Mouse (Mus musculus): ENCODE data around the gene Alox5ap.

The Alox5ap gene

DNA sequence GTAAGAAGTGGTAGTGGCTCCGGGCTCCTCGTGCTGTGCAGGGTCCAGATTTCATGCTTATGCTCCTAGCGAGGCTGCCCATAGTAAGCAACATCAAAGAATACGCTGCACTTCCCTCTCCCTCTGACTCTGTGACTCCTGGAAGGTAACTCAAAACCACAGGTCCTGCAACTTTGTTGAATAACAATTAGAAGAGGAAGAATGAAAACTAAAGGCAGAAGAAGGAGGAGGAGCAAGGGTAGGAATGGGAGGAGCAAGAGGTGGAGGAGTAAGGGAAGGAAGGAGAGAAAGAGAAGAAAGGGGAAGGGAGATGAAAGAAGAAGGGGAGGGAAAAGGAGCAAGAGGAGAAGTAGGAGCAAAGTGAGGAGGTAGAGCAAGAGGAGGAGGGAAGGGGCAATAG lies at the start of gene Alox5ap:
TSS of gene Alox5ap (plus strand) at position 363 of the 400 bp plus-strand sequence.
- no peak for DNase-seq (ENCODE audit: low spot score in 2 of 2)

DNA sequence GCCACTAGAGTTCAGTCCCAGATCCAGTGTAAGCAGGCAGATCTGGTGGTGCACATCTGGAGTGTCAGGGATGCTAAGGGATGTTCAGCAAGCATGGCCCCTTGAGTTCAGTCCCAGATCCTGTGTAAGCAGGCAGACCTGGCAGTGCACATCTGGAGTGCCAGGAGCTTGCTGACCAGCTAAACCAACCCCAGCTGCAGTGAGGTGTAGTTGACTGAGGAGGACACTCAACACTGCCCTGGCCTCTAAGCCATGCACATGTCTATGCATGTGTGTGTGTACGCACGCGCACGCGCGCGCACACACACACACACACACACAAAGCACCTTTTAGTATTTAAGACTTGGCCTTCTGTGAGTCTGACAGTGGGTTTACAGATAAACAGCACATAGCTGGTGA lies 49.0 kb upstream of the Alox5ap start:
- DNase-seq (ENCODE audit: low spot score in 2 of 2), result no peak

DNA sequence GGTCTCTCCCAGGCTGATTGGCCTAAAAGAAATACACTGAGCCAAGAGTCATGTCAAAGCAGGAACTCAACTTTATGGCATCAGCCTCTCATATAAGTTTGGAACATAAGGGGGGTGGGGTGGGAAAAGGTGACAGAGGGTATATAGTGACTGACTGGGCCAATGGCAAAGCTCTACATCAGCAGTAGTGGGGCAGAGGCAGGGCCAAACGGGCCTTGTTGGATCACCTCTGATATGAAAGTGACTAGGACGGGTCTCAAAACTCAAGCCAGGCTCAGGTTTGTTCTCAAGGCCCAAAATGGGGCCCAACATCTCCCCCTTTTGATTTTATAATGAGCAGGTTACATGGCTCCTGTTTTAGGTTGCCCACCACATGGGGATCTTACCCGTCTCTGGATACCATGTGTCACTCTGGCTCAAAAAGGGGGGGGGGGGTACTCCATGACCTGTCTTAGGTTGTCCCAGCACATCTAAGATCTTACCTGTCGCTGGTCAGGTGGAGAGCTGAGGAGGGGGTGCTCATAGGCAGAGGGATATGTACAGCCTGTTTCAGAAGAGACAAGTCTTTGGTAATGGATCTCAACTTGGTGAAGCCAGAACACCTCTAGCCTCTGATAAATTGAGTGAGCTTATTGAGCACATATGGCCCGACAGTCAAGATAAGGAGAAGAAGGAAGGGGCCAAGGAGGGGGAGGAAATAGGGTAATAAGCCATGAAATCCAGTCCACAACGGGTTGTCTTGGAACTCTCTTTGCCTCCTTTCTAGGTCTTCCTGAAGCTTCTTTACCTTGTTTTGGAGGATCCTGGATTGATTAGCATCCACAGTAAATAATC lies 46.8 kb upstream of the Alox5ap start:
- no peak for DNase-seq (ENCODE audit: low spot score in 2 of 2)

DNA sequence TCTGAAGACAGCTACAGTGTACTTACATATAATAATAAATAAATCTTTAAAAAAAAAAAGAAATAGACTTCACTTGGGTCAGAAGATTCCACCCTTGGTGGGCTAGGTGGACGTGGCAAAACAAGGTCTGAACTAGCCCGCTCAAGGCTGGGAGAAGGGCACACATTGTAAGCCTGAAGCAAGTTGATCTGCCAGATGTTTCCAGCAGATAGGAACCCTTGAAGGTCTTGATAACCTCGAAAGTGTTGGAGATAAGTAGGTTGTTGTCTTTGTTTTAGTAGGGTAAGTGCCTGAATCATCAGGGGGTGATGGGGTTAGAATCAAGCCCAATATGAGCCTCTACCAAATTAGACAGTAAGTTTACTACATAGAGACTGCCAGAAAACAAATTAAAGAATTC lies 45.1 kb upstream of the Alox5ap start:
- no peak for DNase-seq (ENCODE audit: low spot score in 2 of 2)

DNA sequence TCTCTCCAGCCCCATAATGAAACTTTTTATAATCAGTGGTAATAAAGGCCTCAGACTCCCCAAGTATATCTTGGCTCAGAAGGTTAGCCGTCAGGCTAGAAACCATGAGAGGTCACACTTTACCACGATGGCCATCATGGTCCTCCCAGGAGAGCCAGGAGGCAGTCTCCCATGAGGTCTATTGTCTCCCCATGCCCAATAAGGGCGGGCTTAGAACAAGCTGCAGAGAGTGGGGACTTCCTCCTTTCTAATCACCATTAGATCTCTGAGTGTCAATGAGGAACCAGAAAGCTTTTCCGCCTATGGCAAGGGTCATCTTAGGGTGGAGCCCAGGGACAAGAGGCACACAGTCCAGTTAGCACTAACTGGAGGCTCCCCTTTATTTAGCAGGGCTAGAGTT lies 43.2 kb upstream of the Alox5ap start:
- DNase-seq (ENCODE audit: low spot score in 2 of 2), result no peak

DNA sequence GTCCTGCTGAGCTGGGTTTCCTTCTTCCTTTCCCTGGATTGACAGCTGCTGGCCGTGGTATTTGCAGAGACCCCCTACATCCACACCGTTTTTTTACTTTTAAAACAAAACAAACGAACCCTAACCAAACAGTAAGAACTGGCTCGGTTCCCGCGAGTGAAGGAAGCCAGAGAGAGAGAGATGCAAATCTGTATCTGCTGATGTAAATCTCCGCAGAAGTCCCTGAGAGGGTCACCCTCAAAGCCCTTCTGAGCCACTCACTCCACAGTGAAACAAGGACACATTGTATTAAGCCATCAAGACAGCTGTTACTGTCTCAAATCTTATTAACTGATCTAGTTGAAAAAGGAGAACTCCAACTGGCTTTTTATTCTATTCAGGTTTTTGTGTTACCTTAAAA lies 39.9 kb upstream of the Alox5ap start:
- DNase-seq (ENCODE audit: low spot score in 2 of 2), result no peak

DNA sequence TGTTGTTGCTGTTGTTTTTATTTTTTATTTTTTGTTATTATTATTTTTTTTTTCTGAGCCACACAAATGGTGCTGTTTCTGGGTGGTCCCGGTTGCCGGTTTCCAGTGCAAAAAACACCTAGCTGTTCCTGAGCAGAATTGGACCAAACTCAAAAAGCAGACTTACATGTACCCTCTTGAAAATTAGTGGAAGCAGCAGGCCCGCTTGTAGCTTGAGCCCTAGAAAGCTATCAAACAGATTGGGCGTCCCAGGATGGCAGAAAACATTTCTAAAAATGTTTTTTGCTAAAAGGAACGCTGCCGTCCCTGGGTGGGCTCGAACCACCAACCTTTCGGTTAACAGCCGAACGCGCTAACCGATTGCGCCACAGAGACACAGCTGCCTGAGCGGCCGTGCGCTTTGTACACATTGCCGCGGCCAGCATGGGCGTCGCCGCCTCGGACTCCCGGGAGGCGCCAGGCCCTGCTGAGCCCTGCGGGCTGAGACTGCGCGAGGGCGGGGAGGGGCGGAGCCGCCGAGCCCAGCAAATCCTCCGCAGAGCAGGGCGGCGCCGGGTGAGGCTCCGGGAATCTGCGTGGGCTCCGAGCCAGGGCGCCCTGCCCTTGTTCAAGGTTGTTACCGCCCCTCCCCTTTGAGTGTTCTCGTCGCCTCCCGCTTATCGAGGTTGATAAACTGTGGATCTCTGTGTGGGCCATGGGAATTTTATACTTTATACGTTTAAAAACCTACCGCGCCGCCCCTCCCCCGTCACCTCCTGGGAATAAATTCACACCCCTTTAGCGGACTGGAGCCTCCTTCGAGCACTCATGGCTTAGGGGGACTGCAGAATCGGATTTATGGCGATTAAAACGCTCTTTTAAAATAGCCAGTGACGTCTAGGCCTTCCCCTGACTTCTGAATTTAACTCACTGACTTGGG lies 35.6 kb upstream of the Alox5ap start:
- peak; percentile 99 to 100 for DNase-seq (ENCODE audit: low spot score in 2 of 2)

DNA sequence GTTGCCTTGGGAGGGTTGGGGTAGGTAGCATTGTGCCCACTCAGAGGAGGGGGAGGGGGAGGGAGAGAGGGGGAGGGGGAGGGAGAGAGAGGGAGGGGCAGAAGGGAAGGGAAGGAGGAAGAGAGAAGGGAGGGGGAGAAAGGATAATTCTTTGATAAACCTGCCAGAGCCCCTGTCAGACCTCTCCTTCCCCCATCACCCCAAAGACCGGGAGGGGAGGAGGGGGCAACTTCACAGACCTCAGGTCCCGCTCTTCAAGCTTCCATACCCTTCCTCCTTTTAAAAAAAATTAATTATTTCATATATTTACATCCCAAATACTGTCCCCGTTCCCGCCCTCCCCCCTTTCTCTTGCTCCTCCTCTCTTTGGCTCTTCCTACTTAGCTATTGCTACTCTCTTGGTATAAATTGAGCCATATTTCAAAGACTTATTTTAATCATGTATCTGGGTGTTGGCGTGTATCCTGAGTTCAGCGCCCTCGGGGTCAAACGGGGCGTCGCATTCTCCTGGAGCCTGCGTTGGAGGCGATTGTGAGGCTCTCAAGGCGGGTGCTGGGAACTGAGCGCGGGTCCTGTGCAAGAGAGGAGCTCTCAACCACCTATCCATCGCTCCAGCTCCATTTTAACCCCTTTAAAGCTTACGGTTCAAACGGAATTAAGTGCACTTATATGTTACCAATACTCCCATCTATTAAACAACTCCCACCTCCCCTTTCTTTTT lies 34.8 kb upstream of the Alox5ap start:
- no peak for DNase-seq (ENCODE audit: low spot score in 2 of 2)

DNA sequence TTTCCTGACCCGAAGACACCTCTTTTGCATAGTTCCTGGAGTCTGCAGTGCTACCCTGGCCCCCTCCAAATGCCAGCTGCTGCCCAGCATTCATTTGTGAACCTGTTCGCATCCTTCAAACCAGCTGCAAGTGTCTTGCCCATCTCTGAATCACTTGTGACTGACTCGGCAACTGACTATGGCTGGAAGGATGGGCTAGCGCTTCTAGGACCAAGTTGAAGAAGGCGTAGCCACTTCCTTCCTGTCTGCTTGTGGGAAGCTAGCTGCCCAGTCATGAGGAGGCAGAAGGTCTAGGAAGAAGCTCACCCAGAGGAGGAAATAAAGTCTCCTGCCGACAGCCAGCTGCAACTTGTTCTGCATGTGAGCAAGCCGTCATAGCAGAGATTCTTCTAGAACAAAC lies 29.6 kb upstream of the Alox5ap start:
- no peak for DNase-seq (ENCODE audit: low spot score in 2 of 2)

DNA sequence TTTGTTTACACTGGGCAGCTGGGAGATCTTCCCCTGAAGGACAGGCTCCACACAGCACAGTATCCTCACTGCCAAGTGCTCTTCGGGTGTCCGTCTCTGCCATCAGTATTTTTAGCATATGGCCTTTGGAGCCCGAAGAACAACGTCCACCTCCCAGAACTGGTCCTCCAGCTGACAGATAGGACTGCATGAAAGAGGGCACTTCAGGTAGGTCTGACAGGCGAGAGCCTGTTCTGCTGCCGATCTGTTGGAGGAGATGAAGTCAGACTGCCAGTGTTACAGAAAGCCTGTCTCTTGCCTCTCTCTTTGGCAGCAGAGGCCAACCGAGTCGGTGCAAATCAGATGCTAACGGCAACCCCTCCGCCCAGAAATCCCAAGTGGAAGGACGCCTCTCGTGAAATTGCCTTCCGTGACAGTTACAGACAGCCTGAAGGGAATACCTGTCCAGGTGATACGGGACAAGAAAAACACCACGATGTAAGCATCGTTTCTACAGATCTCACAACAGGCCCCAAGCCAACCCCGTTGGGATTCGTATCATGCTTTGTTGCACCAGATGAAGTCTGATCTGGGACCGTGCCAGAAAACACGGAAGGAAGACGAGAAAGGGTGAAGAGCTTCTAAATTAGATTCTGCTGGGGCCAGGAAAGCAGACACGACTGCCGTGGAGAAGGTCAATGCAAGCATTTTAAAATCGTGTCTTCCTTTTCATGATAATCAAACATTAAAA lies 27.2 kb upstream of the Alox5ap start:
- no peak for DNase-seq (ENCODE audit: low spot score in 2 of 2)

DNA sequence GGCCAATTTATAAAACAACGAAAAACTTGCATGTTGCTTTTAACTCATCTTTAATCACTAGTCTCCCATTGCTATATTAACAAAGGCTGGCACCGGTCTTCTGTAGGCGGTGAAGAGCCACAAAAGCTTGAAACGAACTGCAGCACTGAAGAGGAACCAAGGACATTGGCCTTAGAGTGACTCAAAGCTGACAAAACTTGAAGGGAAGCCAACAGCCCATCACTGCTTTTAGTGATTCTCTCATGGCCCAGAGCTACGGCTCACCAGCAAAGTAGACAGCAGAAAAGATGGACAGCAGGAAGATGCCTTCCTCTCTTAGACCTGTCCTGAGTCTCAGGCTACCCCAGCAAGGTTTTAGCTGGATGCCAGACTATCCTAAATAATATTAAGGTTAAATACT lies 22.1 kb upstream of the Alox5ap start:
- DNase-seq (ENCODE audit: low spot score in 2 of 2), result no peak

DNA sequence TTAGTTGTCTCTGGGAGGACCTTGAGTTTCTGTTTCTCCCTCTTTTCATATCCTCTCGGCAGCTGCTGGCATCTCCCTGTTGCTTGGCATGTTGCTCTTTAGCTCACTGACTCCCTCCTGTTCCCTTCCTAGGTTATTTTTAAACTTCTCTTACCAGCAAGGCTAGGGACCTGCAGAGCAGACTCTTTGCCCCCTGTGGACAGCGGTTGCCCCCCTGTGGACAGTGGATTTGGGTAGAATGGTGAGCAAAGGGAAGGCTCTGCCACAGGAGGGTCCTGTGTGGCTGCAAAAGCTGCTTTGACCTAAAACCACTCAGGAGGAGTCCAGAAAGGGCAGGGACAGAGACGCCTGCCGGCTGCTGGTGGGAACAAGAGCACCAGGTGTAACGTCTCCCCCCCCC lies 21.5 kb upstream of the Alox5ap start:
- no peak for DNase-seq (ENCODE audit: low spot score in 2 of 2)

DNA sequence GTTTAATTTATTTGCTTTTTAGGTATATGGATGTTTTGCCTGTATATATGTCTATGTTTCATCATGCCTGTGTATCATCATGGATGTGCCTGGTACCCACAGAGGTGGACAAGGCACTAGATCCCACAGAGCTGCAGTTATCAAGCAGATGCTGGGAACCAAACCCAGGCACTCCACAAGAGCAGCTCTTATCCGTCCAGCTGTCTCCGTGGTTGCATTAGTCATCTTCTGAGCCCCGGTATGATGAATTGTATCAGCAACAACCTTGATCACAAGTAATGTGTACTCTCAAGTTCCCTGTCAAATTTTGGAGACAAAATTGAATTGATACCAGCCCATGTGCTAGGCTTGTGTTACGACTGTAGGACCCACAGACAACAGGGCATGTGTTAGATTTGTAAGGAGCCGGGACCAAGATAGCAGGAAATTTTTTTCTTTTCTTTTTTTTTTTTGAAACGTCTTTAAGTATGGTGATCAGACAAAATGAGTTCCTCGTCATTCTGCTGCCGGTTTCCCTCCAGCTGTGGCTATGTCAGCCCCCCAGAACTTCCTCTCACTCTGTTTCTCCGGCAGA lies 19.1 kb upstream of the Alox5ap start:
- no peak for DNase-seq (ENCODE audit: low spot score in 2 of 2)

DNA sequence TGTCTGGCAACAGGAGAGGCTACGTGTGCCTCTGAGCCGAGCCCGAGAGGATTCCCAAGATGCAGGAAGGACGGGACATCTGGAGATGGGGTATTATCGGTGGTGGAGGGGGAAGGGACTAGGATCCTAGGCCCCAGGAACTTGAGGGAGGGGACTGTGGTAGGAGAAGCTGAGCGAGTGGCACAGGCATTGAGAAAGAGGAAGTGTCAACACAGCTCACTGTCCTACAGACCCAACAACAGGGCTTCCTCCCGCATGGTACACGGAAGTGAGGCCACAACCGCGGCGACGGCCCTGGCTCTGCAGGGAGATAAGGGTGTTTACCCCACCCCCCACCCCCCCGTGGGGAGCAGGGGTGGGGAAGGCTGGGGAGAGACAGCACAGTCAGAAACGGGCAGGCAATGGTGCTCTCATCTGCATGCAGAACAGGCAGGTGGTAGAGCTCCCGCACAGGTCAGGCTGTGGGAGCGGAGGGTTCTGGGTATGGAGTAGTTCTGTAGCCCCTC lies 18.5 kb upstream of the Alox5ap start:
- no peak for DNase-seq (ENCODE audit: low spot score in 2 of 2)

DNA sequence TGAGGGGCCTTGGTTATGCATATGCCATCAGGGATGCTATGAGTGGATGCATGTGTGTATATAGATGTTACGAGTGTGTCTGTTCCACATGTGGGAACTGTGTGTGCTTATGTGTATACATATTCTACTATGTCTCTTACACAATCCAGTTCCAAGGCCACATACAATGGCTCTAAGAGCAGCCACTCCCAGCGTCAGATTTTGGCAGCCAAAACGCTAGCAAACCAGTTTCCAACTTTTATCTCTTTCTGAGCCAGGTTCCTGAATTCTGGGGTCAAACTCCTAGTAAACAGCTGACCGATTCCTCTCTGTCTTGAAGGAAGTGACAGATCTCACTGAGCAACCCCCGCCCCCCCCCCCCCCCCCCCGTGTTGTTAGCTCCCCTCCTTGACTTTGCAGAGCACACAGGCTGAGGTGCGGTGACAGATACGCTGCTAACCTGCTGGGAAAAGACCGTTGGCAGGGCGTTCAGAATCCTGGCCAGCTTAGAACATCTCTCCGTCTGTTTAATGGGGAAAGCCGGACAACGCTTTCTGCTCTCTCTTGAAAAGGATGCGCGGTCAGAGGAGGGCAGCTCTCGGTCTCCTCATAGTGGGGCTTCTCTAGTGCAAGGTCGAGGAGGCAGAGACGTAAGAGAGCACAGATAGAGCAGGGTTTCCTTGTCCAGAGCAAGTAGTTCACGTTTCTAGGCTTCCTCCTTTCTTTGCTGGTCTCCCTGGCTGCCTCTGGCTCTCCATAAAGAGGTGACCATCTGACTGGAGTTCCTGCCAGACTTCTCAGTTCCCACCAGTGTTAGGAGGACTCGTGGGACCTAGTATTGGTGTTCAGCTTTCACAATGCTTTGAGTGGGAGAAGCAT lies 17.3 kb upstream of the Alox5ap start:
- no peak for DNase-seq (ENCODE audit: low spot score in 2 of 2)

DNA sequence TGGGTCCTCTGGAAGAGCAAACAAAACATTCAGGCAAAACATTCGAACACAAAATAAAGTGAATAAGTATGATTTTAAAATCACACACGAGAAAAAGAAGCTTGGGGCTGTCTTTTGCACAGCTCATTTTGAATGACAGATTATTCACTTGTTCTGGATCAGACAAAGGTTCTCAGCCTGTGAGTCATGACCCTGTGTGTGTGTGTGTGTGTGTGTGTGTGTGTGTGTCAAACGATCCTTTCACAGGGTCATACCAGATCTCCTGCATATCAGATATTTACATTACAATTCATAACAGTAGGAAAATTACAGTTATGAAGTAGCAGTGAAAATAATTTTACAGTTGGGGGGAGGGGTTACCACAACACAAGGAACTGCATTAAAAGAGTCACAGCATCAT lies 12.3 kb upstream of the Alox5ap start:
- no peak for DNase-seq (ENCODE audit: low spot score in 2 of 2)

DNA sequence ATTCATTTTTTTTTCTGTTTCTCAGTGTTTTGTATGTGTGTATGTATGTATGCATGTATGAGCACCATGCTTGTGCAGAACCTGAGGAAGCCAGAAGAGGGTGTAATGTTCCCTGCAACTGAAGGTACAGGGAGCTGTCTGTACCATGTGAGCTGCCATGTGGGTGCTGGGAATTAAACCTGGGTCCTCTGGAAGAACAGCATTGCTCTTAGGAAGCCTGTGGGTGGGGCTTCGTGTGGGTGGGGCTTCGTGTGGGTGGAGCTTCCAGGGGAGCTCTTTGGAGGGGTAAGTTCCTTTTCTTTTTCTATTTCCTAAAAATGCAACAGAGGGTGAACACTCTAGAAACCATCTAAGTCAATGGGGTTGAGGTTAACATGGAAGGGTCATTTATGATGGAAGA lies 11.1 kb upstream of the Alox5ap start:
- no peak for DNase-seq (ENCODE audit: low spot score in 2 of 2)

DNA sequence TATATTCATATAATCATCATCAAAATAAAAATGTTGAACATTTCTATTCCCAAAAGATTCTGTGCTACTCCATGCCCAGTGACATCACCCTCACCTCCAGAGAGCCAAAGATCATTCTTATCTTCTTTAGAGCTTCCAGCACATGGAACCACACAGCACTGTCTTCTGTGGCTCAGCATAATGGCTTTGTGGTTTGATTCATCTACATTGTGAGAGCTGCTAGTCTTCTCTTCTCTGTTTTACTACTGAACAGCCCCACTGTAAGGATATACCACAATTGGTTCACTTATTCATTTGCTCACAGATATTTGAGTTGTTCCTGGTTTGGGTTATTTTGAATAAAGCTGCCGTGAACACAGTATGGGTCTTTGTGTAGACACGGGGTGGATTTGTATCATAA lies 9.0 kb upstream of the Alox5ap start:
- DNase-seq (ENCODE audit: low spot score in 2 of 2), result no peak

DNA sequence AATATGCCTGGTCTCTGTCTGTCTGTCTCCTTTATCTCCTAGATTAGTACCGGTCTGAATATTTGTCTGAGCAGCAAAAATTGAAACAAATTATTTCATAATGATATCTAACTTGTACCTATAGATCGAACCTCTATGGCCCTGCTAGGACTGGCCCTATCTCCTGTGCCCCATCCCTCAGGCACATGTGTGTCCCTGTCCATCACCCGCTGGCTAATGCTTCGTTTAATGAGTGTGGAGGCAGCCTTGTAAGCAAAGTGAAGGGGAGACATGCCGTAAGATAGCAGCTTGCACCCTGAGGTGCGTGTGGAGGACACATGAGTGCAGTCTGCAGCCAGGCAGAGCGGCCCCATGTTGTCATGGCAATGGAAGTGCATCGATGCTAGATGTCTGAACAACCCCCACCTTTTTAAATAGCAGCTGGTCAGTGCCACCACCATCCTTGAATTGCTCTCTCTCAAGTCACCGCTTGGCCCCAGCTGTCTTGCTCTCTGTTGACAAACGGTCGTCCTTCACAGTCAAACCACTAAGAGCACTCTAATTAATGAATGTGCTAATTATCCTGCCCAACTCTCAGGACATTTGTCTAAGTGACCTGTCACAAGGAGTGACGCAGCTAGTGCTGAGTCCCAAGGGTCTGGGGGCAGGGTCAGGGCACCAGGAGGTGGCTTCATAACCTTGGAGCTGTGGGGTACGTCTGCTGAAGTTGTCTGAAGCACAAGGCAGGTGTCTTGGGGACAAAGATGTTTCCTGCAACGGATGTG lies 6.9 kb upstream of the Alox5ap start:
- DNase-seq (ENCODE audit: low spot score in 2 of 2), result no peak

Measured in frontal cortex, postnatal 36 days (tissue).